Mouse (Mus musculus): ENCODE measurements around the gene Dner. TPM values are rescaled to one million over a fixed set of nuclear protein-coding genes. Genes with fewer than 3 reads are reported as not detected.
A peak's percentile ranks its signal among the peaks of the same experiment; 100 is the strongest.

Gene Dner
- under 1 TPM in 1 of 2 experiments, not detected in 1; 0.08 TPM for total RNA-seq (2021)

DNA sequence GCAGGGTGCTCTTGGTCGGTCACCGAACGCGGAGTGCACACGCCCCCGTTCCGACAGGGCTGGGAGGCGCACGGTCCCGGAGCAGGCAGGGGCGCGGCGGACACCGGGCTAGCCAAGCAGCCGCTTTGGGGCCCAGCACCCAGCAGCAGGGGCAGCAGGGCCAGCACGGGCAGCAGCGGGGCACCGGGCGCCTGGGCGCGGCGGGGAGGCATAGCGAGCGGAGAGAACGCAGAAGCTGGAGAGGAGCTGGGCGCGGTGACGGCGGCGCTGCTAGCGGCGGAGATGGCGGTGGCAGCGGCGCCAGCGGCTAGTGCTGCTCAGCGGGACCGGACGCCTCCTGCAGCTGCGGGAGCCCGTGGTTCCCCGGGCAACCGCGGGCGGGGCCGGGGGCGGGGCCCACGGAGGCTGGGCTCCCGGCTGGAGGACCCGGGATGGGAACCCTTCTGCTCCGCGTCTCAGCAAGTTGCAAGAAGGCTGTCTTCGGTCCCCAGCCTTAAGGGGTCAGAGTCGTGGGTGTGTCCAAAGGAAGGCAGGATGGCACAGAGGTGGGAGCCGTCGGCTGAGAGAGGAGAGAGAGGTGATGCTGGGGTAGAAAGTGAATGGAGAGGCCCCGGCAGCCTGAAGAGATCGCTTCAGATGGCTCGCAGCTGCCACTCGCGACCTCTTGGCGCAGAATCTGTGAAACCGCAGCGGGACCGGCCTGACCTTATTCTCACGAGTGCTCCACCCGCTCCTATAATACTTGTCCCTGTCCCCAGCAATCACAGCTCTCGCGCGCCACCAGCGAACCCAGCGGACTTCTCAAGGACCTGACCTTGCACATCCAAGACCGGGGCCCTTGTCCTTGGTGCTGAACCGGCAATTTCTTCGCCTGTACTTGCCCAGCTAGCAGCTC, at the start of gene Dner:
TSS of gene Dner (minus strand) at position 705 of the 895 bp plus-strand sequence.
- DNase-seq = peak; percentile 63 to 64
- intact Hi-C loops (cut with DNase I) = loop anchor here (5.0 kb wide), 1 partner anchor 968 kb away; no protein-coding TSS in a partner anchor

DNA sequence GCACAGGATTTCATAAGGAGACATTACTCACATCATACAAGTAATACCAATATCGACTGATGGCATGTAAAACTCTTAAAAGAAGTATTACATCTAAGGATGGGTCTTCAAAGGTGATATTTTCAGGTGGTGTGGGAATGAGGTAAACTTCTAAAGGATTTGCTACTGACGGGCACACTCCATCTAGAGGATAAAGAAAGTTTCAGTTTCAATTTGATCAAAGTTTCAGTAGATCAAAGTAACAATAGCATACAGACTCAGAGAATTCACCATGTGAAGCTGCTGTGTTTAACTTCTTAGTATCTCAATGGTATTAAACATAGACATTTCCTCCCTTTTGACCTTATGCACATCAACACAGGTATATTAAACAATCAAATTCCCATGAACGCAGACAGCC, 46.1 kb upstream of the Dner start:
- no peak for DNase-seq
- intact Hi-C loops (cut with DNase I) = no loop called here

DNA sequence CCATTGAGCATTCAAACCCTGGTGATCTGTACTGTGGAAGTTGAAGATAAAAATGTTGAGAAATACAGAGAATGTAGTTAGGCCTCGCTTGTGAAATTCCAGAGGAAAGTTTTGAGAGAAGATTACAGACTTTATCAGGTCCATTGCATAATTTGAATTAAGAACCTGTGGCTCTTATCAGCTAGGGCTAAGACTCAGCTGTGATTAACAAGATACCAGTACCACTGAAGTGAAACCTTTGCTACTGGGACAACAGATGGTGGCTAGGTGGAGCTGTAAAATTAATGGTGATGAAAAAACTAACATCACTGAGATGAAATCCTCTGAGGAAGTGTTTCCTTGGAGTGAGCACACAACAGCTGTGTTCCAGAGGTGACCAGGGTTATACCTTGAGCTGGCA, 44.1 kb upstream of the Dner start:
- no peak for DNase-seq
- intact Hi-C loops (cut with DNase I) = no loop called here

DNA sequence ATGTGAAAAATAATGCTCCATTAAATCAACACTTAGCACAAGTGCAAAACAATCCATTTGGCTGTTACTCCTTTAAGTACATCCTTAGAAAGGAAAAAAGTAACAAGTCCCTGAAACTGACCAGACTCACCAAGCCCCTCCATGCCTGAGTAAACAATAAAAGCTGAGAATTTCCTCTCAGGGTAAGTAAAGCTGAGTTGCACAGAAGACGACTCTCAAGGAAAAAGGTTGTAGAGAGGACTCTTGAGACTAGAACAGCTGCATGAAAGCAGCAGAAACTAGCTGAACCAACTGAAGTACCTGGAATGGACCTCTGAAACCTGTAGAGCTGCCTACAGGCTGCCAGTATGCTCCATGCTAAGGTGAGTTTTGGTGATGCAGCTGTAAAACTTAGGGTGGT, 41.1 kb upstream of the Dner start:
- DNase-seq = no peak
- intact Hi-C loops (cut with DNase I) = no loop called here

DNA sequence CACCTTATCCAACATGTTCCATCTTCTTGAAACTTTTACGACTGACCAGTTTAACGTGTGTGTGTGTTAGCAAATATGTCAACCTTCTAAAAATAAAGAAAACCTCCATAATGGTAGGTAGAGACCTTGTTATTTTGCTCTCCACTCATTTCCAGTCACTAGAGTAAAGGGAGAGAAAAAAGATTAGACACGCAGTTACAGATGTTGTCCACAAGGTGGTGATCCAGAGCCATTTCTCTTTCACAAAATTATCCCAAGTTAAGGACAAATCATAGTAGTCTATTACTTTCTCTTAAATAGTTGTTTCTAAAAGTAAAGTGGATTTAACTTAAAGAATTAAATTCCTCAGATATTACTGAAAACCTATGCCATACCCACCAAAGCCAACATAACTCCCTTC, 37.8 kb upstream of the Dner start:
- DNase-seq = no peak
- intact Hi-C loops (cut with DNase I) = loop anchor here (2.0 to 5.0 kb wide), 2 partner anchors 104 to 151 kb away; partner anchors contain the start of gene Fbxo36

DNA sequence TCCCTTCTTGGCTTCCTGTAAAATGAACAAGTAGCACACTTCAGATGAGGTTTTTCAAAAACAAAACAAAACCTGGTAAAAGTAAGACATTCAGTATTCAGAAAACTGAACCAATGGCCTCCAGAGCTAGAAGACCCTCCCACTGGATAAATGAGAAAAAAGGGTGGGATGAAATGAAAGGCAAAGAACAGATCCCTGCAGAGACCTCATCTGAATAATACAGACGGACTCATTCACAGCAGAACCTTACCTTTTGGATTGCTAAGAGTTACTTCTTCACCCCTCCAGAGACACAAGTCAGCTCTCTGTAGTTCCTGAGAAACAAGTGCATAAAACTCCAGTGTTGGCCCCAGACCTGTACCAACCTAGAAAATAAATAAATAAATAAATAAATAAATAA, 35.7 kb upstream of the Dner start:
- no peak for DNase-seq
- intact Hi-C loops (cut with DNase I) = loop anchor here (5.0 kb wide), 1 partner anchor 106 kb away; the partner anchor contains the start of gene Fbxo36

DNA sequence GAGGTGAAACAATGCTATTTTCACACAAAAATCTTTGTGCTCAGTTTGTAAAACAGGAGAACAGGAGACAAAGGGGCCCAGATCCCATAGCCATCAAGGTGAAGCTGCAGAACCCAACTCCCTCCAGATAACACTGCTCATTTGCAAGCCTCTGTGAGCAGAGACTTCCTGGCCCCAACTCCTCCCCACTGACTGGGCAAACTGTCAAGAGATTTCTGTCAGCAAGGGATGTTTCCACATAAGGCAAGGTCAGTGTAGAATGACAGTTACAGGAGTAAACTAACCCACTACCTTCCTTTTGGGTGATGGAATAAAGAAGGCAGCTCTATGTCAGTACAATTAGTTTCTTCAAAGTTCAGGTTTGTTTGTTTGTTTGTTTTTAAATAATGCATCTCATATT, 26.8 kb upstream of the Dner start:
- intact Hi-C loops (cut with DNase I) = no loop called here

DNA sequence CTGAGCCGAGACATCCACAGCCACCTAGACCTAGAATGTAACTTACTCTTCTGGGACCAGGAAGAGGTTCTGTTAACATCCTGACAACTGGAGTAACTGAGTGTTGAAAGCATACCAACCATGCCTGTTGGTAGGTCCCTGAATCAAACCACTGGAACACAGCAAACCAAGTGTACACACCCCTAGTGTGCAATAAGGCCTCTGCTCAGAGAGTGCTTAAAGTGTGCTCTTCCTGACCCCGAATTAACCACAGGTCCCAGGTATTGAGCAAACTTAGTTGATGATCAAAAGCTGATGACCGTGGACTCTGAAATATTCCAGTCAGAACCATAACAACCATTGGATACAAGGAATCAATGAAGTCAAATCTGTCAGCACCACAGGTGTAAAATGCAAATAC, 26.4 kb upstream of the Dner start:
- no peak for DNase-seq

More for the DNA sequence above, 26.8 kb upstream of the Dner start:
- peak in 1 of 2 experiments; percentile 6 for DNase-seq

DNA sequence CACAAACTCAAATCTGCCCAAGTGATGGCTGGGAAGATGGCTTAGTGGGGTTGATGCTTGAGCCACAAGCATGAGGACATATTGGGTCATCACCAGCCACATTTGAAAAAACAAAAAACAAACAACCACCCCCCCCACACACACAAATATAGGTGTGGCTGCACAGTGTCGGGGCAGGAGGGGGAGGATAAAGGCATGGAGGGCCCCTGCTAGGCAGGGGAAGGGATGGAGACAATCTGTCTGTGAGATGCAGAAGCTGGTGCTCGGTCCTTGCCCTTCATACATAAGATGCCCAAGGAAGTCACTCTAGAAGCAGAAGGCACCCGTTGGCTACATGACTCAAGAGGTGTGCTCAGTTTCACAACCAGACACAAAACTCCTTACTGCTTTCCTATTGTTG, 25.9 kb upstream of the Dner start:
- no peak for DNase-seq
- intact Hi-C loops (cut with DNase I) = no loop called here

More for the DNA sequence above, 26.4 kb upstream of the Dner start:
- intact Hi-C loops (cut with DNase I) = no loop called here

DNA sequence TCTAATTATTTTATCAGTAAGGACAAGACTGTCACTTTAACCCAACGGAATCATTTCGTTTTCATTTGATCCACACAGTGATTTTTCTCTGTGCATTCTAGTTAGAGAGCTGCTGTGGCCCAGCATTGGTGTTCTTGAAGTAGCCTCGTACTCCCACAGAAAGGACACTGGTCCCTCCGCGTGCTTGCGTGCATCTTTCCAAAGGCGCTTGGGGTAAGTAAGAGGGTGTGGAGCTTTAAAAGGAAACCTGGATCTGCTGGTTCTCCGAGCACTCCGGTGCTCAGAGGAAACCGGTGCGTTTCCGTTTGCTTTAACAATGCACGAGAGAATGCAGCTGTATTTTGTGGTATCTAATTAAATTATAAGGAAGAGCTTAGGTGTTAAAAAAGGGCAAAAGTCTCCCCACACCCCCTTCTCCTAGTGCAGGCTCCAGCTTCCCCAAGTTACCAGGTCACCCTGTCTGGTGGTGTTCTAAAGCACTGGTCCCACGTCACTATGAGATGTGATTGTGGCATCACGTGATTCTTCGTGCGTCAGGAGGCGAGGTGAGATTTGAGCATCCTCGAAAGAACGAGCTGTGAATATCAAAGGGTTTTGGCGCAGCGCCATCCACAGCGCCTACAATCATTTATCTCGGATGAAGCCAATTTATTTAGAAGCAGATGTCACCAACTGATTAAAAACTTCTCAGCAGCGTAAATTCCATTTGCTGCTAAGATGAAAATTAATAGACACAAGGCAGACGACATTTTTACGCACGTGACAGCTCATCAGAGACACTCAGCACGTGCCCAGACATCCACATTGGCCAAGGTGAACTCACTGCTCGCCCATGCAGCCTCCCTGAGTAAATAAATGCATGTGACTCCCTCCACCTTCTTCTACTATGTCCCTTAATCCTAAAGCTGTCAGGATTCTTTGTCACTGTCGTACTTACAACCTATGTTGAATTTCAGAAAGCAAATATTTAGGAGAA, 14.1 kb upstream of the Dner start:
- intact Hi-C loops (cut with DNase I) = no loop called here
- no peak for DNase-seq

DNA sequence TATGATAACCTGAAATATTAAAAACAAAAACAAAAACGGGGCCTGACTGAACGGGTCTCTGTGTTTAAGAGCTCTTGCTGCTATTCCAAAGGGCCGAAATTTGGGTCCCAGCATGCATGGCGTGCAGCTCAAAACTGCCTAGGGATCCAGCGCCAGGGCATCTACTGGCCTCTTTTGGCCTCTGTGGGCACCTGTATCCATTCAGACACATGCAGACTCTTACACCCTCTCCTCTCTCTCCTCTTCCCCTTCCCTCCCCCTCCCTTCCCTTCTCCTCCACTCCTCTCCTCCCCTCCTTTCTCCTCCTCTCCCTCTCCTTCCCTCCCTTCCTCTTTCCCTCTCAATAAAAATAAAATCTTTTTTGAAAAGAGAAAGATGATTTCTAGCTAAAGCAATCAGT, 13.4 kb upstream of the Dner start:
- no peak for DNase-seq
- intact Hi-C loops (cut with DNase I) = no loop called here

DNA sequence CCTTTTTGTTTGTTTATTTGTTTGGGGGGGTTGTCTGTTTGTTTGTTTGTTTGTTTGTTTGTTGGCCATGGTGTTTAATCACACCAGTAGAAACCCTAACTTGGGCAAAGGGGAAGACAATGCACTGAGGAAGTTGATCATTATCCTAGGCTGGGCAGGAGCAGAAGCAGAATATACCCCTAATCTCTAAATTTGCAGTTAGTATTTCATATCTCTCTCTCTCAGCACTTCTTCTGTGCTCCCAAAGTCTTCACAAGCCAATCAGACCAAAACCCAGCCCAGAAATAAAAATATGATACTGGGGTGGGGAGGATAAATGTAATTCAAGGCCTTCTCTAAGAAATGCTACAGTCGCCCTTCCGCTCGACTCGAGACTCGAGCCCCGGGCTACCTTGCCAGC, 4.2 kb upstream of the Dner start:
- intact Hi-C loops (cut with DNase I) = no loop called here
- no peak for DNase-seq

DNA sequence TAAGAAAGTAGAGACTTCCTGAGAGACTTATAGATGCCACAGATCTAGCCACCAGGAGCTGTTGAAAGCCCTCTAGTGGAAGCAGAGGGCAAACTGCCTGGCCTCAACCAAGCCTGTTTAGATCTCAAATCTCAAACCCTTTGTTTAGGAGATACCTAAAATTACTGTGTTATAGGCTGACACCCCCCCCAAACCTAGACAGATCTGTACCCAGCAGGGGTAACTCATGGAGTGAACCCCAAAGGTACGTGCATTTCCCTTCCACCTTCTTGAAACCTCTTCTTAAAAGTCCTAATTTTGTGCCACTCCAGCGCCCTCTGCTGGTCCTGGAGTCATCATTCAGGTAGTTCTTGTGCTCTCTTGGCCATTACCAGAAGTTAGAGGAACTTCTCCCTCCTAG, 1.1 kb upstream of the Dner start:
- peak in 1 of 2 experiments; percentile 7 for DNase-seq
- intact Hi-C loops (cut with DNase I) = loop anchor here (5.0 kb wide), 1 partner anchor 970 kb away; no protein-coding TSS in a partner anchor

DNA sequence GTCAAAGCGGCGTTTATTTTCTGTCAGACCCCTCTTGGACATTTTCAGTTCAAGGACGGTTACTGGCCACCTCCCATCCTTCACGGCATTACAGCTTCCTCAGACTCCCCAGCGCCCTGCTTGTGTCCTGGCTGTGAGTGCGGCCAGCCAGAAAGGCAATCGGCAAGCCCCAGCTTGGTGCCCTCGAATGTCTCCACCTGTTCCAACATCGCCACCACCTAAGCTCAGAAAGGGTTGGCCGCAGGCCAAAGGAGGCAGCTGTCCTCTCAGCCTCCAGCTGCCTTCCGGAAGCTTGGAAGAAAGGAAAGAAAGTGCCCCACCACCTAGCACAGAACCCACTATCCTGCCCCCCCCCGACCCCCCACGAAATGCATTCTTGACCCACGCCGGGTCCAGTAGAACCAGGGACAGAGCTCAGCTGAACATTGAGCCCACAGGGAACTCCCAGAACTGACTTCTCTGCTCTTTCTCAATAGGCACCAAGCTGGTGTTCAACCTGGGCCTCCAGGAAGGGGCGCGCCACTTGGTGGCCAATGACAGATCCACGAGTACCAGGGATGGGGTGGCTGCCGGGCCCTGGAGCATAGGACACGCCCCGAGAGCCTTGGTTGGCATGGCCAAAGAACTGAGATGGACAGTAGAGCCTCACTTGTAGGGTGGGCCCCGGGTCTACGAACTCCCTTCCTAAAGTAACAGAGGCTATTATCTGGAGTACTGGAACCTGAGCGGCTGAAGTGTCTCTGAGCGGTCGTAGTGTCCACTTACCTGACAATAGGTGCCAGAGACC, 1.1 kb downstream of the Dner start:
- intact Hi-C loops (cut with DNase I) = loop anchor here (5.0 kb wide), 1 partner anchor 968 kb away; no protein-coding TSS in a partner anchor
- no peak for DNase-seq

DNA sequence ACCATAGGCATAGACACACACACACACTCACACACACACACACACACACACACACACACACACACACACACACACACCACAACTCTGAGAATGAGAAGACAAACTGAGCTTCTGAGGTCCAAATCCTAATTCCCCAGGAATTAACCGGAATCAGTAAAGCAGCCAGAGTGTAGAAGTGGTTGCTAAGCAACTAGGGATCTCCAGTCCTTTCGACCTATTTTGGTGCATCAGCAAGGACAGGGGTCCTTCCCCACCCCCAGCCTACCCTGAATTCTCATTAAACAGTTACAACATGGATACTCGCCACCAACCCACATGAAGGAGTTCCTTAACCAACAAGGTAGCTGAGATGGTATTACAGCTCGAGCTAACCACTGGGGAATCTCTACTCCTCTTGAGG, 18.1 kb downstream of the Dner start:
- intact Hi-C loops (cut with DNase I) = no loop called here
- no peak for DNase-seq

DNA sequence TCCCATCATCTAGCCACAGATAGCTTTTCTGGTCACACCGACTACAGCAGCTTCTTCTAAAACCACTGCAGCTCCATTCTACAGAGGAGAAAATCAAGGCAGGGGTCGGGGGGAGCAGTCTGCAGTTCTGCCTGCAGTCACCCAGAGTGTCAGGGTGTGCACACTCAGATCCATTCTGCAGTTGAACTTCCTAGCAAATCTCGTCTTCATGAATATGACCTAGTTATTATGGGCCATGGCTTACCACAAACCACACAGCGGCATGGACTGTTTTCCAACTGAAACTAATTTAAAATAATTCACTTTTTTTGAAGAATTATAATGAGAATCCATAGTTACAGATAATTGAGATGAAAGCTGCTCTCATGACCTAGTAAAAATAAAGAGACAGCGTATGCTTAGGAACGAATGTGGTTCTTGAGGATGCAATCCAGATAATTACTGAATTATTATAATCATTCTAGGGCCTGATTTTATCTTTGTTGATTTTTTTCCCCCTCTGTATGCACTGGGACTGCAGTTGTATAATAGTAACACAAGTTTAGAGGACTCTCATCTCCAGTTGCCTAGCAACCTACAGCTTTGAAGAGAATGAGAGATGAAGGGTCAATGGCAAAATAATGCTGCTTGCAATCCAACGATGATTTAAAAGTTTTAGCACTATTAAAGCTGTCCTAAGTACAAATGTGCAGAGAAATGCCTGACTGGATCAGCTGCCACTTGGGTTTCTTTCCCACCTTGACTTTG, 27.7 kb downstream of the Dner start:
- intact Hi-C loops (cut with DNase I) = no loop called here
- no peak for DNase-seq

DNA sequence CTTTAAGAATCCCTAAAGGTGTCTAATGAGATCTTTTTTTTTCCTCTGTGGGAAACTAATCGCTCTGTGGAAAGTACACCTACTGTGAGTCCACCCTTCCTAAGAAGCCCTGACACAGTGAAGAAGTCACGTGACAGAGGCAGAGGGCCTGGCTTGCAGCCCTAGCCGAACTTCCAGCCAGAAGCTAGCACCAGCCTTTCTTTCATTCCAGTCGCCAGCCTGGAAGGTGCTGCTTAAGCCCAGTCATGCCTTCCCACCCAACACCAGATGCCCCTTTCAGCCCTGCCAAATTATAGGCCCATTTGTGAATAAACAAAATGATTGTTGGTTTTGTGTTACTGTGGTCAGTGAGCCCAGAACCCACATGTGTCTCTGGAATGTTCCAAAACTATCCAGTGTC, 28.4 kb downstream of the Dner start:
- DNase-seq = no peak
- intact Hi-C loops (cut with DNase I) = no loop called here

DNA sequence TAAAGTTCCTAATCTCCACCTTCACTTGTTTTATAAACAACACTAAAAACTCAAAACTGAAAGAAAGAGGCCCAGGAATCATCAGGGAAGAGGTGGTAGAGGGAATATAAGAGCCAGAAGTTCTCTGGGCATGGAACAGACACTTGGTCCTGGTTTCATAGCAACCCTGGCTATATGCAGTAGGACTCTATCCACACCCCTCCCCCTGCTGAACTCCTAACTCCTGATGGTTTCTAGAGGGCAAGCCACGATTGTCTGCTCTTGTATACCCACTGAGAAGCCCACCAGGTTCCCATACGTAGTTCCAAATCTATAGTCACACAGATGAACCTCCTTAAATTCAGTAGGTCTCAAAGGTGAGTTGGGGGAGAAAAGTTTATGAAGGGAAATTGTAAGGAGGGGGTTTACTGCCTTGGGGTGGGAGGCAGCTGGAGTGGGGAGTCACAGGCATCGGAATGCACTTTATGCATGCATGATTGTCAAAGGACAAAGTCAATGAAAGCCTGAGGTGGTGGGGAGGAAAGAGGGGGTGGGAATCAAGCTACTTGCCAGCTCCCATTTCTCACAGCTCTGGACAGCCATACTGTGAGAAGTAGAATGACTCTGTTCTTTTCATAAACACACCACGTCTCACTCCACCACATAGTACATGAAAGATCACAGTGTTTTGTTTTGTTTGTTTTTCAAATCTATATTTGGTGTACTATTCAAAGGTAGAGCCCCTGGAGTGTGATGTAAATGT, 31.5 kb downstream of the Dner start:
- DNase-seq = no peak
- intact Hi-C loops (cut with DNase I) = no loop called here

DNA sequence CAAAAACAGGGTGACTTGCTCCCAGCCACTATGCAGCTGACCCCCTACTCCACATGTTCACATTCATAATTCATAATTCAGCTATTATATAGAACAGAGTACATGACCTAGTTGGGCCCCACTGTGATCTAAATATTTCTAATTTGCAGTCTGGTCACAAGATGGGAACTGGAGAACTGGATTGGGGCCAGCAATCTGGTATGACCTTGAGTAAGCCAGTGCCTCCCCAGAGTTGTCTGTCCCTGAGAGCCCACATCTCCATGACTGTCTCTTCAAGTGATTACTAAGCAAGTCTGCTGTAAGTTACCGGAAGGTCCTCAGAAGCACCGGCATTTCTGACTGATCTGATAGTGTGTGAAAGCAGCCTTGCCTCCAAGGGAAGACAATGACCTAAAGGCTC, 49.2 kb downstream of the Dner start:
- no peak for DNase-seq
- intact Hi-C loops (cut with DNase I) = no loop called here
